Mouse (Mus musculus): ENCODE measurements around the gene D5Ertd579e. TPM values are rescaled to one million over a fixed set of nuclear protein-coding genes. Genes with fewer than 3 reads are reported as not detected.

D5Ertd579e gene
- total and polyA plus RNA-seq, 3 experiments, result 13.7 to 29.4 (median 22.9) TPM

DNA sequence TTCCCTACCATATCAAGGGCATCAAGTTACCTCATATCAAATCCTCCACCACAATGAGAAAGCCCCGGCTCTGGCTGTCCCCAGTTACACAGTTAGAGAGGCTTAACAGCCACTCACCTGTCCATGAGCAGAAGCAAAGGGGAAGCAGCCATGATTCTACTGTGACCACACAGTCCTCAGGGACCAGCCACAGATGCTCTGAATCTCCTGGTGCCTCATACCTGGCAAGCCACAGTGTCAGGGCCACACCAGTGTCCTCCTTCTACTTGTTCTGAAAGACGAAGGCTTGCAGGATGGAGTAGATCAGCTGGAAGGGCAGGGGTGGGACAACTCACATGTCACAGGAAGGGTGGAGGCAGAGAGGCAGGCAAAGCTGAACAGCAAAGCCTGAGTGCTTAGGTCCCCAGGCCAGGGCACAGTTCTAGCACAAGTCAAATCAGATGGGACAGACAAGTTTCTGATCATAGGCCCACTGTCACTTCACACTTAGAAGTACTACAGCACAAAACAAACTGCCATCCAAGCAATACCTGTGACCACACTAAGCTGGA lies 142.7 kb downstream of the D5Ertd579e start (continued):
- TF ChIP-seq MAFK (IDR thresholded peaks at IDR 0.05; ENCODE audit: insufficient replicate concordance, low read length) (0 out of 2 replicates have a peak, but pooled peaks have one; percentile 7), BHLHE40 (IDR thresholded peaks at IDR 0.05; ENCODE audit: low read depth, low read length) (peak; percentile 41), RCOR1 (conservative IDR thresholded peaks at IDR 0.05; ENCODE audit: low read depth, low read length) (0 out of 2 replicates have a peak, but pooled peaks have one; percentile 45), MXI1 (IDR thresholded peaks at IDR 0.05; ENCODE audit: low read depth, low read length) (no peak), TCF12 (IDR thresholded peaks at IDR 0.05; ENCODE audit: low read depth, low read length) (peak; percentile 54; the same call in 1 of the 2 replicates), USF1 (IDR thresholded peaks at IDR 0.05; ENCODE audit: low read depth, low read length) (no peak), JUND (conservative IDR thresholded peaks at IDR 0.05; ENCODE audit: low read depth, low read length) (no peak), USF2 (conservative IDR thresholded peaks at IDR 0.05; ENCODE audit: low read depth, low read length) (no peak), KAT2A (IDR thresholded peaks at IDR 0.05; ENCODE audit: insufficient replicate concordance, low read length) (no peak)

GRCm38 (mm10) chr5:36552391-36552790 lies 143.4 kb downstream of the D5Ertd579e start:
- Histone ChIP-seq H3K79me2 (replicated peaks; ENCODE audit: control insufficient read depth, extremely low read depth, insufficient read depth, poor library complexity, severe bottlenecking) (peaks cover 5% of the 10 kb centered on the region; the same call in 1 of the 2 replicates), H3K27ac (ENCODE audit: insufficient read depth, low read depth) (no peak overlapping the region), H3K4me2 (ENCODE audit: insufficient read depth, low read depth, poor library complexity, severe bottlenecking) (no peak overlapping the region), H3K4me3 (replicated peaks in 1 of 3; ENCODE audit: low read depth in 2 of 3, low read length in 2 of 3, poor library complexity in 1 of 3) (no peak overlapping the region), H3K27me3 (replicated peaks) (no peaks in the 10 kb centered on the region), H3K9ac (ENCODE audit: insufficient read depth, low read depth) (no peak overlapping the region), H3K36me3 (replicated peaks in 1 of 2; ENCODE audit: control insufficient read depth in 1 of 2, insufficient read depth in 1 of 2, low read length in 1 of 2) (peaks cover 0 to 18% of the 10 kb centered on the region in 2 experiments), H3K9me3 (replicated peaks; ENCODE audit: low read length) (no peaks in the 10 kb centered on the region), H3K4me1 (ENCODE audit: control insufficient read depth in 1 of 2, insufficient read depth in 2 of 2) (peaks cover 30 to 85% of the 10 kb centered on the region in 2 experiments)
- DNase-seq (ENCODE audit: extremely low read depth), result no peak
- dilution Hi-C loops (cut with MboI; ENCODE audit: extremely low pct_ligation_motif_present, extremely low pct_unique_long_range_greater_than_20kb, low sequenced_read_pairs), result no loop called here
- TF ChIP-seq ELF1 (IDR thresholded peaks at IDR 0.05; ENCODE audit: low read depth, low read length), result no peak
- TF ChIP-seq EP300 (IDR thresholded peaks at IDR 0.05; ENCODE audit: low read length), result no peak
- TF ChIP-seq KAT2A (IDR thresholded peaks at IDR 0.05; ENCODE audit: insufficient replicate concordance, low read length), result no peak
- TF ChIP-seq GABPA (IDR thresholded peaks at IDR 0.05; ENCODE audit: insufficient replicate concordance, low read depth, low read length), result no peak
- TF ChIP-seq TBP (conservative IDR thresholded peaks at IDR 0.05; ENCODE audit: low read depth, low read length), result no peak
- no peak for TF ChIP-seq ZMIZ1 (IDR thresholded peaks at IDR 0.05; ENCODE audit: low read depth, low read length)
- no peak for TF ChIP-seq USF2 (conservative IDR thresholded peaks at IDR 0.05; ENCODE audit: low read depth, low read length)
- no peak for TF ChIP-seq NELFE (IDR thresholded peaks at IDR 0.05; ENCODE audit: low read depth, low read length)
- no peak for TF ChIP-seq CHD1 (IDR thresholded peaks at IDR 0.05; ENCODE audit: low read depth, low read length)
- no peak for TF ChIP-seq POLR2AphosphoS2 (IDR thresholded peaks at IDR 0.05; ENCODE audit: low read depth, low read length)
- no peak for TF ChIP-seq UBTF (IDR thresholded peaks at IDR 0.05; ENCODE audit: low read depth, low read length)
- no peak for TF ChIP-seq BHLHE40 (IDR thresholded peaks at IDR 0.05; ENCODE audit: low read depth, low read length)
- TF ChIP-seq HCFC1 (IDR thresholded peaks at IDR 0.05; ENCODE audit: low read depth, low read length), result no peak
- no peak for TF ChIP-seq USF1 (IDR thresholded peaks at IDR 0.05; ENCODE audit: low read depth, low read length)
- TF ChIP-seq MEF2A (IDR thresholded peaks at IDR 0.05; ENCODE audit: borderline replicate concordance, low read depth, low read length), result no peak
- no peak for TF ChIP-seq CTCF (conservative IDR thresholded peaks at IDR 0.05 in 1 of 2, IDR thresholded peaks at IDR 0.05 in 1 of 2; ENCODE audit: low read depth in 2 of 2, low read length in 2 of 2)
- no peak for TF ChIP-seq ZC3H11A (IDR thresholded peaks at IDR 0.05; ENCODE audit: low read depth, low read length)
- no peak for TF ChIP-seq TCF12 (IDR thresholded peaks at IDR 0.05; ENCODE audit: low read depth, low read length)
- in situ Hi-C loops (cut with MboI; ENCODE audit: low pct_ligation_motif_present, low pct_unique_long_range_greater_than_20kb, low sequenced_read_pairs), result no loop called here

Other genes starting within 250 kb of the D5Ertd579e start
- gene Grpel1, start 231.0 kb downstream of the D5Ertd579e start, total RNA-seq (2012; rRNA removed), result 37.4 and 43.9 TPM in 2 replicates
- 41.2 and 43.4 TPM in 2 replicates for gene Grpel1, start 231.0 kb downstream of the D5Ertd579e start, total RNA-seq (2014; rRNA removed)
- 57.8 and 59.7 TPM in 2 replicates for gene Grpel1, start 231.0 kb downstream of the D5Ertd579e start, polyA plus RNA-seq (2012; ENCODE audit: insufficient read length, low read depth)
- gene Tada2b, start 211.7 kb downstream of the D5Ertd579e start, total RNA-seq (2012; rRNA removed), result 3.0 and 4.0 TPM in 2 replicates
- gene Tada2b, start 211.7 kb downstream of the D5Ertd579e start, total RNA-seq (2014; rRNA removed), result 4.4 and 4.8 TPM in 2 replicates
- 12.5 and 13.8 TPM in 2 replicates for gene Tada2b, start 211.7 kb downstream of the D5Ertd579e start, polyA plus RNA-seq (2012; ENCODE audit: insufficient read length, low read depth)
- gene Ccdc96, start 211.4 kb downstream of the D5Ertd579e start, total RNA-seq (2012; rRNA removed), result 0.34 and 0.38 TPM in 2 replicates
- gene Ccdc96, start 211.4 kb downstream of the D5Ertd579e start, total RNA-seq (2014; rRNA removed), result 0.05 and 0.26 TPM in 2 replicates
- gene Ccdc96, start 211.4 kb downstream of the D5Ertd579e start, polyA plus RNA-seq (2012; ENCODE audit: insufficient read length, low read depth), result 0.33 and 0.41 TPM in 2 replicates
- gene Tbc1d14, start 102.7 kb downstream of the D5Ertd579e start, total RNA-seq (2012; rRNA removed), result 8.5 and 10.1 TPM in 2 replicates
- 4.4 and 5.7 TPM in 2 replicates for gene Tbc1d14, start 102.7 kb downstream of the D5Ertd579e start, total RNA-seq (2014; rRNA removed)
- 24.4 and 29.1 TPM in 2 replicates for gene Tbc1d14, start 102.7 kb downstream of the D5Ertd579e start, polyA plus RNA-seq (2012; ENCODE audit: insufficient read length, low read depth)
- 20.9 and 23.9 TPM in 2 replicates for gene Bloc1s4, start 52.6 kb upstream of the D5Ertd579e start, total RNA-seq (2012; rRNA removed)
- gene Bloc1s4, start 52.6 kb upstream of the D5Ertd579e start, total RNA-seq (2014; rRNA removed), result 23.3 and 24.6 TPM in 2 replicates
- 21.2 and 22.9 TPM in 2 replicates for gene Bloc1s4, start 52.6 kb upstream of the D5Ertd579e start, polyA plus RNA-seq (2012; ENCODE audit: insufficient read length, low read depth)
- 211 and 234 TPM in 2 replicates for gene Mrfap1, start 100.7 kb upstream of the D5Ertd579e start, total RNA-seq (2012; rRNA removed)
- 307 and 312 TPM in 2 replicates for gene Mrfap1, start 100.7 kb upstream of the D5Ertd579e start, total RNA-seq (2014; rRNA removed)
- gene Mrfap1, start 100.7 kb upstream of the D5Ertd579e start, polyA plus RNA-seq (2012; ENCODE audit: insufficient read length, low read depth), result 317 and 357 TPM in 2 replicates
- 17.2 and 29.9 TPM in 2 replicates for gene Man2b2, start 134.6 kb upstream of the D5Ertd579e start, total RNA-seq (2012; rRNA removed)
- 9.1 and 11.9 TPM in 2 replicates for gene Man2b2, start 134.6 kb upstream of the D5Ertd579e start, total RNA-seq (2014; rRNA removed)
- 34.5 and 39.4 TPM in 2 replicates for gene Man2b2, start 134.6 kb upstream of the D5Ertd579e start, polyA plus RNA-seq (2012; ENCODE audit: insufficient read length, low read depth)
- gene Ppp2r2c, start 172.5 kb upstream of the D5Ertd579e start, total RNA-seq (2012; rRNA removed), result 0.13 and 0.21 TPM in 2 replicates
- not detected in 2 replicates for gene Ppp2r2c, start 172.5 kb upstream of the D5Ertd579e start, total RNA-seq (2014; rRNA removed)
- 0.07 TPM in 1 of 2 replicates, not detected in the other for gene Ppp2r2c, start 172.5 kb upstream of the D5Ertd579e start, polyA plus RNA-seq (2012; ENCODE audit: insufficient read length, low read depth)

All from CH12.LX (cell line).